ENCODE assay signal across 11 mouse cellular contexts in genomic region chr3:101513611-101514311, GRCm38 (mm10).
DNase-seq lines count a peak whose midpoint lies in the region; ATAC-seq and TF ChIP-seq lines count a peak whose summit lies in the region.
"Had no signal": no experiment of that assay in that cellular context is flagged by ENCODE, and none has a peak within 500 bp of the region (broad histone marks: within the 10 kb centered on the region; RNA-seq: fewer than 3 reads in every experiment).

No protein-coding gene starts in this region.

- no peaks in the 10 kb centered on the region for H3K27me3 ChIP-seq in testis, adult 2 months (ENCODE audit: control insufficient read depth, insufficient read depth, low read length)
- no peaks in the 10 kb centered on the region for H3K27me3 ChIP-seq in hindbrain, embryonic 15.5 days

- H3K27ac ChIP-seq in testis, adult 2 months (ENCODE audit: control insufficient read depth, insufficient read depth, low read depth, low read length) = peak overlapping the region; percentile 10; the same call in 1 of the 2 replicates
- H3K27ac ChIP-seq in hindbrain, embryonic 15.5 days (replicated peaks) = peak overlapping the region; percentile 46
- no peak overlapping the region for H3K27ac ChIP-seq in left cerebral cortex, adult 2 months
- H3K27ac ChIP-seq: layer of hippocampus, adult 2 months had no signal

- H3K4me2 ChIP-seq in hindbrain, embryonic 15.5 days = no peak overlapping the region

- no peak overlapping the region for H3K9ac ChIP-seq in hindbrain, embryonic 15.5 days

- 29% methylated on average over 13 of the region's 13 CpGs for WGBS in hindbrain, embryonic 15.5 days

- no peaks in the 10 kb centered on the region for H3K36me3 ChIP-seq in testis, adult 2 months (ENCODE audit: control insufficient read depth, insufficient read depth, low read length)
- H3K36me3 ChIP-seq in hindbrain, embryonic 15.5 days = no peaks in the 10 kb centered on the region
- H3K36me3 ChIP-seq: G1E had no signal

- H3K4me3 ChIP-seq in testis, adult 2 months (ENCODE audit: control insufficient read depth, low read depth, low read length) = no peak overlapping the region
- H3K4me3 ChIP-seq in hindbrain, embryonic 15.5 days = no peak overlapping the region
- no peak overlapping the region for H3K4me3 ChIP-seq in left cerebral cortex, adult 2 months
- H3K4me3 ChIP-seq: layer of hippocampus, adult 2 months; megakaryocyte, embryonic 14.5 days had no signal

- no peak for DNase-seq in testis, postnatal 10 days (ENCODE audit: low spot score)
- DNase-seq in kidney, postnatal 4 days = peak; percentile 68 to 78
- no peak for DNase-seq in lung, postnatal 4 days
- no peak for DNase-seq in left cerebral cortex, adult 2 months (ENCODE audit: extremely low spot score in 1 of 2, low spot score in 2 of 2)
- DNase-seq in left cerebral cortex, postnatal 10 days (ENCODE audit: extremely low spot score in 1 of 2, low spot score in 2 of 2) = no peak

- H3K4me1 ChIP-seq in testis, adult 2 months (ENCODE audit: control insufficient read depth, insufficient read depth, low read length) = no peaks in the 10 kb centered on the region; the same call in 1 of the 2 replicates
- H3K4me1 ChIP-seq in hindbrain, embryonic 15.5 days (replicated peaks) = peaks cover 26% of the 10 kb centered on the region

- TF ChIP-seq CTCF in testis, adult 2 months (IDR thresholded peaks at IDR 0.05; ENCODE audit: control insufficient read depth, insufficient read depth, insufficient replicate concordance, low read depth, low read length) = no peak
- TF ChIP-seq CTCF in left cerebral cortex, adult 2 months (IDR thresholded peaks at IDR 0.05) = no peak

- TF ChIP-seq POLR2A in testis, adult 2 months (IDR thresholded peaks at IDR 0.05; ENCODE audit: control insufficient read depth, low read depth, low read length) = no peak

- peak; percentile 52; the same call in 1 of the 2 replicates for ATAC-seq in hindbrain, embryonic 15.5 days (ENCODE audit: low FRiP score, low read depth)
- ATAC-seq in megakaryocyte-erythroid progenitor cell, adult 5-6 weeks (replicated peaks; ENCODE audit: low FRiP score, low TSS enrichment, poor library complexity, severe bottlenecking) = no peak

- H3K9me3 ChIP-seq in hindbrain, embryonic 15.5 days = no peaks in the 10 kb centered on the region
- H3K9me3 ChIP-seq: G1E; megakaryocyte, embryonic 14.5 days had no signal

- intact Hi-C loops in left cerebral cortex, adult 2 months (cut with DNase I) = no loop called here
- intact Hi-C loops in left cerebral cortex, postnatal 10 days (cut with DNase I) = no loop called here

Comparison
In these comparisons a context has a peak if more than half of its experiments do, and no peak if none do; other contexts are left out.
1. DNase-seq: peak in kidney, postnatal 4 days (2 of 2); none in testis, postnatal 10 days (single experiment), lung, postnatal 4 days (0 of 2), left cerebral cortex, adult 2 months (0 of 2) and left cerebral cortex, postnatal 10 days (0 of 2).